Mouse (Mus musculus): ENCODE measurements around the gene Peli1.

DNA sequence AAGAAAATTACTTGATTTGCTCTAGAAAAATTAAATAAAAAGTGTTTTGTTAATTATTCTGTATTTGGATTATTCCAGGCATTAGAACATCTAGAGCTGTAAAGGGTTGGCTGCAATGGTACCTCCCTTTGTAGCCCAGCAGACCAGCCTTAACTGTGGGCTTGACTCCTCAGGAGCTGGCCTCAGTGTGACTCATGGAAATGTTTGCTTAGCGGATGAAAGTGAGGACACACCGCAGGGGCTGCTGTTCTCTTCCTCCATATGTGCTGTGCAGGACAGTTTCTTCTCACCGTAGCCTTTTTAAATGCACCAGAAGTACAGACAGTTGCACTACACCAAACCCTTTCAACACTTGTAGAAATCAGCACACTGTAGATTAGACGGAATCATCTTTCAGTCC is 58.4 kb downstream of the Peli1 start:
- TF ChIP-seq POLR2A (IDR thresholded peaks at IDR 0.05; ENCODE audit: low read depth, low read length) (no peak), CTCF (IDR thresholded peaks at IDR 0.05; ENCODE audit: extremely low read depth, insufficient read length, insufficient replicate concordance, low read depth, low read length) (no peak)
